Mouse (Mus musculus) bone marrow, adult 2 months (tissue): ENCODE measurements around the gene Olfr791. TPM values are rescaled to one million over a fixed set of nuclear protein-coding genes. Genes with fewer than 3 reads are reported as not detected.

ENCODE experiments used
- H3K27ac ChIP-seq: fragments of 200-500 bp; 2 replicates; pipeline ENCODE4 v1.5.1; 2012; ENCODE audit warnings: low read depth, mild to moderate bottlenecking, control low read depth, inconsistent platforms, low read length; ENCODE audit not compliant: control insufficient read depth, poor library complexity, insufficient read depth
- H3K4me1 ChIP-seq: fragments of 200-500 bp; 2 replicates; pipeline ENCODE4 v1.6.1; 2011; ENCODE audit warnings: low read length; ENCODE audit not compliant: control insufficient read depth, insufficient read depth
- H3K4me3 ChIP-seq: fragments of 200-500 bp; replicated peaks from 2 replicates; pipeline ENCODE3; 2011; ENCODE audit warnings: mild to moderate bottlenecking, low read depth, low read length, control low read depth; ENCODE audit not compliant: control insufficient read depth
- CTCF ChIP-seq: fragments of 200-500 bp; IDR thresholded peaks from 2 replicates; pipeline ENCODE4 v1.5.1; 2011; ENCODE audit warnings: low read length, control low read depth; ENCODE audit not compliant: control insufficient read depth, insufficient read depth
- POLR2A ChIP-seq: fragments of 200-500 bp; IDR thresholded peaks from 2 replicates; pipeline ENCODE4 v1.6.1; 2011; ENCODE audit warnings: low read depth, mild to moderate bottlenecking, control low read depth, low read length, borderline replicate concordance; ENCODE audit not compliant: control insufficient read depth
- WGBS: fragments of 180-500 bp; shearing (Covaris S2); methylation state at CpG from one replicate; pipeline ENCODE4 v1.1.7; 2018; 5-methylcytosine and 5-hydroxymethylcytosine counted together
- polyA plus RNA-seq: library from polyadenylated mRNA; stranded (reverse); fragments of >200 nt; gene quantifications from 2 replicates; pipeline ENCODE4 v1.2.4, GENCODE M21; 2011; ENCODE audit warnings: low replicate concordance; ENCODE audit not compliant: missing spikeins, insufficient read depth, insufficient read length

Olfr791 gene
- polyA plus RNA-seq = not detected in 2 replicates

DNA sequence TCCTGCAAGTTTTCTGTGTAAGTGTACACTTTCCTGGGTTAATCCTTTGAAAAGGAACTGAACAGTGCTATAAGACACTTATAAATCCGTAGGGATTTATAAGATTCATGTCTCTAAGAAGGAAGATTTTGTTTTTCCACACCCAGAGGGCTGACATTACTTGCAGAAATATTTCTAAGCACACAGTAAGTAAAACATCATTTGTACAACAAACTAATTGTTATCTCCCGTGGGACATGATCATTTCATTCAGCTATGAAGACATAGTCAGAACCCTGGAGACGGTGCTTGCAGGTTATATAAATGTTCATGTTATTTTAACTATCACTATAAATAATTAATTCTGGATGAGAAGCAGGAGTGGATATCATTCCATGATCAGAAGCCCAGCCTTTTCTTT, at the start of gene Olfr791:
Gene Olfr791 (plus strand): TSS at position 301 of the 400 bp plus-strand sequence.
- no peak within 1 kb of the TSS for H3K27ac ChIP-seq
- no peaks in the 10 kb centered on the region for H3K4me1 ChIP-seq
- WGBS = 69% methylated on average over 3 of the region's 3 CpGs
- H3K4me3 ChIP-seq = no peak within 1 kb of the TSS
- TF ChIP-seq POLR2A (no peak), CTCF (no peak)

DNA sequence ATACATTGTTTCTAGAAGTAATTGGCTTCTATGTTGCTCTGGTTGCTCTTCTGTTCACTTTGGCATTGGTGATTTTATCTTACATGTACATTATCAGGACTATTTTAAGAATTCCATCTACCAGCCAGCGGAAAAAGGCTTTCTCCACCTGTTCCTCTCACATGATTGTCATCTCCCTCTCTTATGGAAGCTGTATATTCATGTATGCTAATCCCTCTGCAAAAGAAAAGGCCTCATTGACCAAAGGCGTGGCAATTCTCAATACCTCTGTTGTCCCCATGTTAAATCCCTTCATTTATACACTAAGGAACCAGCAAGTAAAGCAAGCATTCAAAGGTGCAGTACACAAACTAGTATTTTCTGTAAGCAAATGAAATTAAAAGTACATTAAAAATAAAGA, 48.3 kb upstream of the Olfr791 start:
- WGBS = 62% methylated on average over 2 of the region's 2 CpGs
- H3K4me3 ChIP-seq = no peak overlapping the region
- H3K27ac ChIP-seq = no peak overlapping the region
- TF ChIP-seq CTCF (no peak), POLR2A (no peak)
- H3K4me1 ChIP-seq = no peaks in the 10 kb centered on the region

DNA sequence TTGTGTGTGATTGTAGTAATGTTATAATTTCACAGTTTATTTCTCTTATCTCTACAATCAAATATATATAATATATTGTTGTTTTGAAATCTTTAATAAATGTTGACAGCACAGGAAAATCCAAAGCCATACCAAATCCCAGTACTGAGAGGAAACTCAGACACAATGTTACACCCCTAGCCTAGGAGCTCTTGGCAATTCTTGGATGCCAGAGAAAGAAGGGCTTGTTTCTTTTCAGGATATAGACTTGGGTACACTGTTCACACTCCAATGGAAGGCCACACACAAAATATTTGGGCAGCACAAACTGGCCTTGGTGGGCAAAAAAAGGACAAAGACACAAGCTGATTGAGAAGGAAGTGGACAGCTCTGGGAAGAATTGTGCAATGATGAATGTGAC, 47.9 kb upstream of the Olfr791 start:
- TF ChIP-seq CTCF = no peak
- TF ChIP-seq POLR2A = no peak
- H3K27ac ChIP-seq = no peak overlapping the region
- no peak overlapping the region for H3K4me3 ChIP-seq
- H3K4me1 ChIP-seq = no peaks in the 10 kb centered on the region

DNA sequence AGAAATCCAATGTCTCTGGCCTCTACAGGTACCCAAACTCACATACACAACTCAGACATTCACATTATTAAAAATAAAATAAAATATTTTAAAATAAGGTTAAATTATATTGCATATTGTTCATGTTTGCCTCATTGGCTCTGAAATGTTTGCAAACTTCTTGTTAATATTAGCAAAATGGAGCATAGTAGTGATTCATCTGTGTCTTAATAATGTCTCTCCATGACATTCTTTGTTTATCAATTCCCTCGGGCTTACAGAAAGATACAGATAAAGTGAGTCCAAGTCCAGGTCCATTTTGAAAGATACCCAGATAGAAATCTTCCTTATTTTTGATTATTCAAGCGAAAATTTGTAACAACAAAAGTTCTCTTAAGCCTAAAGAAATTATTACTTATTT, 37.1 kb upstream of the Olfr791 start, which contains the start of gene Olfr789:
Gene Olfr789 (plus strand): TSS at position 301 of the 400 bp plus-strand sequence.
- 57% methylated on average over 2 of the region's 2 CpGs for WGBS
- TF ChIP-seq POLR2A (no peak), CTCF (no peak)
- Histone ChIP-seq H3K4me1 (no peaks in the 10 kb centered on the region), H3K4me3 (no peak within 1 kb of the TSS), H3K27ac (no peak within 1 kb of the TSS)

- Histone ChIP-seq H3K27ac (no peak overlapping the region), H3K4me3 (no peak overlapping the region), H3K4me1 (no peaks in the 10 kb centered on the region)
- TF ChIP-seq POLR2A = no peak
- no peak for TF ChIP-seq CTCF
- WGBS = 81% methylated on average over 2 of the region's 2 CpGs
These were observed 31.5 kb upstream of the Olfr791 start for GRCm38 (mm10) chr10:129490101-129490500.

DNA sequence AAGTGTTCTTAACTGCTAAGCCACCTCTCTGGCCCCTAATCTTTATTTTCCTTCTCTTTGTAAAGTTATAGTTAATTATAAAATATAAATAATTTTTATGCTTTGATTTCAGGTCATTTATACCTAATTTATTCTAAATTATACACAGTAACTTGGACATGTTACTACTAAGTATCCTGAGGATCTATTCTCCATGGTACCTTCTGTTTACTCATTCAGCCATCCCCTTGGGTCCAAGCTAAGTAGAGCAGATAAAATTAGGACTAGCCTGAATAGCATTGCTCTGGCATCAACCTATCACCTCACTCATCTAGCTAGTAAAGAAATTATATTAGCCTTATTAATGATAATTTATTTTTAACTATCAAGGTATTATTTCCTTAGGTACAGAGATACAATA, 23.4 kb upstream of the Olfr791 start, which contains the start of gene Olfr790:
Gene Olfr790 (plus strand): TSS at position 301 of the 400 bp plus-strand sequence.
- no peaks in the 10 kb centered on the region for H3K4me1 ChIP-seq
- no peak within 1 kb of the TSS for H3K27ac ChIP-seq
- TF ChIP-seq POLR2A (no peak), CTCF (no peak)
- no peak within 1 kb of the TSS for H3K4me3 ChIP-seq

DNA sequence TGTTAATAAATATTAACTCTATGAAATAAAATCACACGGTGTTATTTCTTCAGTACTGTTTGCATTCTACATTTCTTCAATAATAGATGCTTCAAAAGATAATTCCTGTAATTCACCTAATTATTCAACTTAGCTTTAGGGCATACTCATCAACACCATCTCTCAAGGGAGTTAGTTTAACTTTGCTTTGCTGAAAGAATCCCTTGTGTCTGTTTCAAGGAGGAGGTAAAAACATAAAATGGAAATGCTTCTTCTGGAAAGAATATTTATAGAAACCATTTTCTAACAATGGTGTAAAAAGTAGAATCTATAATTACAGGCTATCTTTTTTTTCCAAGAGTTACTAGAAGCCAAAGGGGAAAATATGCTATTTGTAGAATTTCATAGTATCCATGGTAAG, 17.3 kb downstream of the Olfr791 start, which contains the start of gene Olfr792:
Gene Olfr792 (plus strand): TSS at position 301 of the 400 bp plus-strand sequence.
- Histone ChIP-seq H3K4me1 (no peaks in the 10 kb centered on the region), H3K4me3 (no peak within 1 kb of the TSS), H3K27ac (no peak within 1 kb of the TSS)
- no peak for TF ChIP-seq CTCF
- TF ChIP-seq POLR2A = no peak
- 80% methylated on average over 1 of the region's 1 CpGs for WGBS

DNA sequence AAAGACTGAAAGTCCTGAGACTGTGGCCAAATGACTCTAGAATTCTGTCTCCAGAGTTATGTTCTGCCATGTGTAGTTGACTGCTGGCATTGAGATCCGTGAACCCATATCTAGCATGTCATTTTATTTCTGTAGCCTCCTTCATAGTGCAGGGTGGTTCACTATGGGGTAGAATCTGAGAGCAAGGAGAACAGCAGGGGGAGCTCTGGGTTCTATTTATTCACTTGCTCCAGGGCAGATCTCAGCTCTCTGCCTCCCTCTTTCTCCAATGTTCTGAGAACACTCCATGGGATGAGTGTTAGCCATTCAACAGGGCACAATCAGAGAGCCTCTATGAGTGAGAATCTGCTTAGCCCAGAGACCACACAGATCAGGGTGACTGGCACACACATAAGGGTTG, 27.8 kb downstream of the Olfr791 start:
- Histone ChIP-seq H3K4me1 (no peaks in the 10 kb centered on the region), H3K27ac (no peak overlapping the region), H3K4me3 (no peak overlapping the region)
- 42% methylated on average over 1 of the region's 1 CpGs for WGBS
- TF ChIP-seq CTCF (no peak), POLR2A (no peak)

DNA sequence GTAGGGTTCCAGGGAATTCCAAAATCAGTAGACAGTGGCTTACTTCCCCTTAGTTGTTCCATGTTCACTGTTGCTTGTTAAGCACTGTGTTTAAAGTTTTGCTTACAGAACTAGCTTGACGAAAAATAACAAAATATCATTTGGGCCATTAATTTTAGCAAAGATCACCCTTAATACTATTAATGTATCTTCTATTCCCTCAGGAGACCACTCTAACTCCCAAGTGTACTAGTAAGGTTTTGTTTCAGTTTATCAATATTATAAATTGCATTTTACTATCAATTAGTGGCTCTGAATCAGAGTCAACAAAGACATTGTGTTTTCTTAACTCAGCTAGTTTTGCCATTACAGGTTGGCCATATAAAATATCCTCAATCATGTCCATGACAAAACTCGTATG, 45.8 kb downstream of the Olfr791 start, which contains the start of gene Olfr794:
Gene Olfr794 (plus strand): TSS at position 301 of the 400 bp plus-strand sequence.
- H3K27ac ChIP-seq = no peak within 1 kb of the TSS
- no peak for TF ChIP-seq POLR2A
- TF ChIP-seq CTCF = no peak
- 68% methylated on average over 2 of the region's 2 CpGs for WGBS
- no peak within 1 kb of the TSS for H3K4me3 ChIP-seq
- H3K4me1 ChIP-seq = no peaks in the 10 kb centered on the region
